Mouse (Mus musculus): Measurements from ENCODE around the gene B3galt1. TPM values are rescaled to one million over a fixed set of nuclear protein-coding genes. Genes with fewer than 3 reads are reported as not detected.

Gene B3galt1
- total and polyA plus RNA-seq, 3 experiments: 0.72 to 1.9 (median 1.5) TPM

- no peaks in the 10 kb centered on the region for H3K27me3 ChIP-seq (ENCODE audit: control insufficient read depth, insufficient read depth, low read length)
- DNase-seq: no peak
- WGBS: 63% methylated on average over 8 of the region's 8 CpGs
- H3K4me3 ChIP-seq: no peak overlapping the region
- intact Hi-C loops (cut with DNase I): no loop called here
- H3K27ac ChIP-seq: no peak overlapping the region
- no peaks in the 10 kb centered on the region for H3K4me1 ChIP-seq (ENCODE audit: control insufficient read depth, insufficient read depth, low read length)
- no peaks in the 10 kb centered on the region for H3K36me3 ChIP-seq (ENCODE audit: control insufficient read depth, insufficient read depth, low read length)
- no peak for TF ChIP-seq EP300 (IDR thresholded peaks at IDR 0.05; ENCODE audit: insufficient read depth, low read depth, low read length)
- no peaks in the 10 kb centered on the region for H3K79me2 ChIP-seq (replicated peaks; ENCODE audit: control insufficient read depth, insufficient read depth, low read length)
- no peak overlapping the region for H3K9ac ChIP-seq (ENCODE audit: low read depth, low read length)
Measured at GRCm38 (mm10) chr2:67544426-67544825, 21.2 kb upstream of the B3galt1 start.

- peak; percentile 44 for TF ChIP-seq CTCF (IDR thresholded peaks at IDR 0.05)
- no peak for TF ChIP-seq POLR2A (IDR thresholded peaks at IDR 0.05; ENCODE audit: insufficient read depth, low read depth, low read length)
- TF ChIP-seq EP300 (IDR thresholded peaks at IDR 0.05; ENCODE audit: insufficient read depth, low read depth, low read length): no peak
- H3K4me1 ChIP-seq (ENCODE audit: control insufficient read depth, insufficient read depth, low read length): no peaks in the 10 kb centered on the region
- no peaks in the 10 kb centered on the region for H3K36me3 ChIP-seq (ENCODE audit: control insufficient read depth, insufficient read depth, low read length)
- peak overlapping the region; percentile 2 for H3K9ac ChIP-seq (ENCODE audit: low read depth, low read length)
- H3K4me3 ChIP-seq: peak overlapping the region; percentile 61
- H3K27me3 ChIP-seq (ENCODE audit: control insufficient read depth, insufficient read depth, low read length): no peaks in the 10 kb centered on the region
- intact Hi-C loops (cut with DNase I): no loop called here
- peak overlapping the region; percentile 51 for H3K27ac ChIP-seq
- no peaks in the 10 kb centered on the region for H3K79me2 ChIP-seq (replicated peaks; ENCODE audit: control insufficient read depth, insufficient read depth, low read length)
- 4% methylated on average over 23 of the region's 23 CpGs for WGBS
- peak in 1 of 2 experiments; percentile 51 for DNase-seq
Measured at GRCm38 (mm10) chr2:67564851-67565479, 706 bp upstream of the B3galt1 start.

GRCm38 (mm10) chr2:67566566-67566965 is 895 bp downstream of the B3galt1 start:
- peak in 1 of 2 experiments; percentile 22 for DNase-seq
- no peak for TF ChIP-seq EP300 (IDR thresholded peaks at IDR 0.05; ENCODE audit: insufficient read depth, low read depth, low read length)
- TF ChIP-seq POLR2A (IDR thresholded peaks at IDR 0.05; ENCODE audit: insufficient read depth, low read depth, low read length): no peak
- no peak for TF ChIP-seq CTCF (IDR thresholded peaks at IDR 0.05)
- no peaks in the 10 kb centered on the region for H3K36me3 ChIP-seq (ENCODE audit: control insufficient read depth, insufficient read depth, low read length)
- H3K4me3 ChIP-seq: peak overlapping the region; percentile 61
- H3K27ac ChIP-seq: no peak overlapping the region
- 0 out of 2 replicates have a peak overlapping the region, but pooled peaks have one; percentile 3 for H3K9ac ChIP-seq (ENCODE audit: low read depth, low read length)
- 4% methylated on average over 12 of the region's 12 CpGs for WGBS
- H3K79me2 ChIP-seq (replicated peaks; ENCODE audit: control insufficient read depth, insufficient read depth, low read length): no peaks in the 10 kb centered on the region
- H3K27me3 ChIP-seq (ENCODE audit: control insufficient read depth, insufficient read depth, low read length): no peaks in the 10 kb centered on the region
- H3K4me1 ChIP-seq (ENCODE audit: control insufficient read depth, insufficient read depth, low read length): no peaks in the 10 kb centered on the region
- intact Hi-C loops (cut with DNase I): no loop called here

GRCm38 (mm10) chr2:67567141-67567680 is 1.5 kb downstream of the B3galt1 start:
- DNase-seq: no peak

GRCm38 (mm10) chr2:67576634-67577033 is 11.0 kb downstream of the B3galt1 start:
- TF ChIP-seq POLR2A (IDR thresholded peaks at IDR 0.05; ENCODE audit: insufficient read depth, low read depth, low read length) (no peak), EP300 (IDR thresholded peaks at IDR 0.05; ENCODE audit: insufficient read depth, low read depth, low read length) (no peak), CTCF (IDR thresholded peaks at IDR 0.05) (no peak)
- 62% methylated on average over 2 of the region's 2 CpGs for WGBS
- no peaks in the 10 kb centered on the region for H3K27me3 ChIP-seq (ENCODE audit: control insufficient read depth, insufficient read depth, low read length)
- no peak overlapping the region for H3K27ac ChIP-seq
- H3K4me1 ChIP-seq (ENCODE audit: control insufficient read depth, insufficient read depth, low read length): no peaks in the 10 kb centered on the region
- no peak for DNase-seq
- intact Hi-C loops (cut with DNase I): no loop called here
- H3K9ac ChIP-seq (ENCODE audit: low read depth, low read length): no peak overlapping the region
- no peaks in the 10 kb centered on the region for H3K79me2 ChIP-seq (replicated peaks; ENCODE audit: control insufficient read depth, insufficient read depth, low read length)
- H3K36me3 ChIP-seq (ENCODE audit: control insufficient read depth, insufficient read depth, low read length): no peaks in the 10 kb centered on the region
- no peak overlapping the region for H3K4me3 ChIP-seq

More at GRCm38 (mm10) chr2:67567141-67567680, 1.5 kb downstream of the B3galt1 start:
- TF ChIP-seq CTCF (IDR thresholded peaks at IDR 0.05) (no peak), POLR2A (IDR thresholded peaks at IDR 0.05; ENCODE audit: insufficient read depth, low read depth, low read length) (no peak), EP300 (IDR thresholded peaks at IDR 0.05; ENCODE audit: insufficient read depth, low read depth, low read length) (no peak)
- Histone ChIP-seq H3K4me1 (ENCODE audit: control insufficient read depth, insufficient read depth, low read length) (no peaks in the 10 kb centered on the region), H3K27ac (no peak overlapping the region), H3K4me3 (peak overlapping the region; percentile 61), H3K36me3 (ENCODE audit: control insufficient read depth, insufficient read depth, low read length) (no peaks in the 10 kb centered on the region), H3K79me2 (replicated peaks; ENCODE audit: control insufficient read depth, insufficient read depth, low read length) (no peaks in the 10 kb centered on the region), H3K9ac (ENCODE audit: low read depth, low read length) (no peak overlapping the region), H3K27me3 (ENCODE audit: control insufficient read depth, insufficient read depth, low read length) (no peaks in the 10 kb centered on the region)
- intact Hi-C loops (cut with DNase I): no loop called here
- WGBS: 18% methylated on average over 8 of the region's 8 CpGs

GRCm38 (mm10) chr2:67583091-67583490 is 17.4 kb downstream of the B3galt1 start:
- H3K27me3 ChIP-seq (ENCODE audit: control insufficient read depth, insufficient read depth, low read length): no peaks in the 10 kb centered on the region
- H3K4me1 ChIP-seq (ENCODE audit: control insufficient read depth, insufficient read depth, low read length): no peaks in the 10 kb centered on the region
- H3K27ac ChIP-seq: no peak overlapping the region
- WGBS: 76% methylated on average over 2 of the region's 2 CpGs
- no peak overlapping the region for H3K4me3 ChIP-seq
- intact Hi-C loops (cut with DNase I): no loop called here
- no peaks in the 10 kb centered on the region for H3K79me2 ChIP-seq (replicated peaks; ENCODE audit: control insufficient read depth, insufficient read depth, low read length)
- no peak for DNase-seq
- no peak overlapping the region for H3K9ac ChIP-seq (ENCODE audit: low read depth, low read length)
- no peaks in the 10 kb centered on the region for H3K36me3 ChIP-seq (ENCODE audit: control insufficient read depth, insufficient read depth, low read length)
- TF ChIP-seq EP300 (IDR thresholded peaks at IDR 0.05; ENCODE audit: insufficient read depth, low read depth, low read length): no peak
- no peak for TF ChIP-seq CTCF (IDR thresholded peaks at IDR 0.05)
- no peak for TF ChIP-seq POLR2A (IDR thresholded peaks at IDR 0.05; ENCODE audit: insufficient read depth, low read depth, low read length)

All from heart, adult 2 months (tissue).